Mouse (Mus musculus) layer of hippocampus, adult 18-20 months (tissue): ENCODE measurements around the gene Gm340. TPM values are rescaled to one million over a fixed set of nuclear protein-coding genes. Genes with fewer than 3 reads are reported as not detected.

Experiments used
- DNase-seq, 2 experiments: peaks; one replicate each; pipeline ENCODE4 v3.0.0; 2022; ENCODE audit warnings: low spot score in 2 of 2
- long read RNA-seq: library from polyadenylated mRNA; stranded (forward); transcript quantifications from one replicate; pipeline ENCODE4 v2.0.0, GENCODE M21; 2021
- total RNA-seq, 2 experiments: library from RNA; stranded (reverse); gene quantifications; 2 replicates each; pipeline ENCODE4 v1.2.3; 2021

The Gm340 gene
- 10 to 100 TPM; 12.0 to 12.6 TPM for total RNA-seq
- long read RNA-seq: 0 reads

- no peak for DNase-seq
These were observed at the start of gene Gm340 for GRCm38 (mm10) chr19:41581706-41582420. Gene Gm340, plus strand, starts transcription at chr19:41582370.

GRCm38 (mm10) chr19:41534021-41534420, 48.1 kb upstream of the Gm340 start:
- DNase-seq: no peak

GRCm38 (mm10) chr19:41556981-41557380, 25.2 kb upstream of the Gm340 start:
- DNase-seq: peak in 1 of 2 experiments; percentile 57

GRCm38 (mm10) chr19:41557491-41557890, 24.7 kb upstream of the Gm340 start:
- DNase-seq: no peak

GRCm38 (mm10) chr19:41558891-41559486, 23.2 kb upstream of the Gm340 start:
- no peak for DNase-seq

- DNase-seq: no peak
These were observed 21.3 kb upstream of the Gm340 start for GRCm38 (mm10) chr19:41560856-41561255.

- no peak for DNase-seq
These were observed 13.4 kb upstream of the Gm340 start for GRCm38 (mm10) chr19:41568791-41569190.

GRCm38 (mm10) chr19:41573700-41574099, 8.5 kb upstream of the Gm340 start:
- DNase-seq: no peak

GRCm38 (mm10) chr19:41577576-41577975, 4.6 kb upstream of the Gm340 start:
- DNase-seq: no peak

GRCm38 (mm10) chr19:41579311-41579920, 2.8 kb upstream of the Gm340 start:
- DNase-seq: no peak

GRCm38 (mm10) chr19:41582918-41583514, 846 bp downstream of the Gm340 start:
- DNase-seq: no peak

GRCm38 (mm10) chr19:41586752-41587151, 4.6 kb downstream of the Gm340 start:
- no peak for DNase-seq

GRCm38 (mm10) chr19:41587431-41588222, 5.5 kb downstream of the Gm340 start:
- no peak for DNase-seq

GRCm38 (mm10) chr19:41589026-41589425, 6.9 kb downstream of the Gm340 start:
- DNase-seq: no peak

GRCm38 (mm10) chr19:41589681-41590080, 7.5 kb downstream of the Gm340 start:
- DNase-seq: no peak

- DNase-seq: no peak
These were observed 9.6 kb downstream of the Gm340 start for GRCm38 (mm10) chr19:41591808-41592207.

- DNase-seq: no peak
These were observed 15.2 kb downstream of the Gm340 start for GRCm38 (mm10) chr19:41597170-41597894.

- no peak for DNase-seq
These were observed 18.5 kb downstream of the Gm340 start for GRCm38 (mm10) chr19:41600647-41601046.

GRCm38 (mm10) chr19:41606208-41606987, 24.2 kb downstream of the Gm340 start:
- peak; percentile 63 to 71 for DNase-seq

- no peak for DNase-seq
These were observed 29.5 kb downstream of the Gm340 start for GRCm38 (mm10) chr19:41611683-41612082.
